Comparison of ENCODE assay signal across 9 mouse cellular contexts in the genomic region with DNA sequence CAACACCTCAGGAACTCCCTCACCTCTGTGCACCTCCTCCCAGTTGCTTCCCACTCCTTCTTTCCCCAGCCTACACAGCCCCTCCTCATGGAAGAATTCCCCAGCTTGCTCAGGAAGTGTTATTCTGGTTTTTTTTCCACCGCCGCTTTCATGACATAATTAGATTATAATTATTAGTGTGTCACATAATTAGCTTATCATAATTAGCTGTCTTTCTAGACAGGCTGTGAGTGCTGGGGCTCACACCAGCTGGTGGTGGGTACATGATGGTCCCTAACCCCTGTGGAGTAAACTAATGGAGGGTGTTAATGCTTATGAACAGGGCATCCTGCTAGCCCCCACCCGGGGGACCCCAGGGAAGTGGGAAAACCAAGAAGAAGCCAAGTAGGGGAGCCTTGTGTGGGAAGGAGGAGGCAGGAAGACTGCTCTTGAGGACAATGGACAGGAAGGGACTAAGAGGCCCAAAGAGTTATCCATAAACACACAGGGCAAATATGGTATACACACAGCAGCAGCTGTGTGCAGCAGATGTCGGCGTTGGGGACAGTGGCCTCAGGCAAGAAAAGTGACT. TPM values are rescaled to one million over a fixed set of nuclear protein-coding genes. Genes with fewer than 3 reads are reported as not detected.
DNase-seq lines count a peak whose midpoint lies in the region; ATAC-seq and TF ChIP-seq lines count a peak whose summit lies in the region.
"Had no signal": no experiment of that assay in that cellular context is flagged by ENCODE, and none has a peak within 500 bp of the region (broad histone marks: within the 10 kb centered on the region; RNA-seq: fewer than 3 reads in every experiment).

No protein-coding gene starts in this region.

- H3K4me1 ChIP-seq in heart, postnatal 0 days (ENCODE audit: control insufficient read depth, insufficient read depth): no peaks in the 10 kb centered on the region
- H3K4me1 ChIP-seq in heart, adult 2 months (ENCODE audit: control insufficient read depth, insufficient read depth, low read length): no peaks in the 10 kb centered on the region; the same call in 1 of the 2 replicates
- peaks cover 5% of the 10 kb centered on the region; the same call in 1 of the 2 replicates for H3K4me1 ChIP-seq in forebrain, embryonic 12.5 days
- H3K4me1 ChIP-seq in intestine, embryonic 16.5 days (ENCODE audit: control insufficient read depth, insufficient read depth, low read length): peaks cover 11% of the 10 kb centered on the region; the same call in 1 of the 2 replicates
- no peaks in the 10 kb centered on the region for H3K4me1 ChIP-seq in midbrain, postnatal 0 days (ENCODE audit: insufficient read depth, low read length)

- peak overlapping the region; percentile 74 for H3K27ac ChIP-seq in heart, postnatal 0 days (ENCODE audit: low read depth)
- H3K27ac ChIP-seq in heart, adult 2 months: no peak overlapping the region
- 0 out of 2 replicates have a peak overlapping the region, but pooled peaks have one; percentile 13 for H3K27ac ChIP-seq in forebrain, embryonic 12.5 days
- H3K27ac ChIP-seq in intestine, embryonic 16.5 days (ENCODE audit: low read length): peak overlapping the region; percentile 65
- H3K27ac ChIP-seq in midbrain, postnatal 0 days (ENCODE audit: low read depth, low read length): no peak overlapping the region
- H3K27ac ChIP-seq: limb, embryonic 12.5 days had no signal

- DNase-seq in heart, postnatal 0 days (ENCODE audit: low spot score): peak; percentile 28
- DNase-seq in heart, adult 2 months: no peak
- DNase-seq in midbrain, postnatal 0 days (ENCODE audit: low spot score): peak; percentile 49
- no peak for DNase-seq in layer of hippocampus, adult 9-10 months (ENCODE audit: low spot score)
- no peak for DNase-seq in urinary bladder, postnatal 4 days (ENCODE audit: low spot score in 2 of 2)

- intact Hi-C loops in heart, adult 2 months (cut with DNase I): no loop called here

- peak; percentile 57 for ATAC-seq in heart, postnatal 0 days (ENCODE audit: insufficient read depth, low read depth)
- ATAC-seq in forebrain, embryonic 12.5 days (ENCODE audit: low FRiP score): peak; percentile 55; the same call in 1 of the 2 replicates
- ATAC-seq in intestine, embryonic 16.5 days: peak; percentile 90
- peak; percentile 58 for ATAC-seq in midbrain, postnatal 0 days (ENCODE audit: low FRiP score)
- ATAC-seq in monocyte, adult 5-6 weeks (replicated peaks; ENCODE audit: insufficient number of reproducible peaks, low FRiP score, low TSS enrichment, poor library complexity, severe bottlenecking): no peak

- H3K79me2 ChIP-seq in heart, adult 2 months (replicated peaks; ENCODE audit: control insufficient read depth, insufficient read depth, low read length): no peaks in the 10 kb centered on the region

- WGBS in heart, postnatal 0 days: 53% methylated on average over 5 of the region's 5 CpGs
- 24% methylated on average over 5 of the region's 5 CpGs for WGBS in heart, adult 2 months
- WGBS in forebrain, embryonic 12.5 days: 63% methylated on average over 5 of the region's 5 CpGs
- WGBS in intestine, embryonic 16.5 days: 41% methylated on average over 5 of the region's 5 CpGs
- 49% methylated on average over 5 of the region's 5 CpGs for WGBS in midbrain, postnatal 0 days

- no peak for TF ChIP-seq POLR2A in heart, adult 2 months (IDR thresholded peaks at IDR 0.05; ENCODE audit: insufficient read depth, low read depth, low read length)

- no peaks in the 10 kb centered on the region for H3K27me3 ChIP-seq in heart, postnatal 0 days (ENCODE audit: control insufficient read depth, insufficient read depth, low read length)
- H3K27me3 ChIP-seq in heart, adult 2 months (ENCODE audit: control insufficient read depth, insufficient read depth, low read length): no peaks in the 10 kb centered on the region
- peaks cover 3% of the 10 kb centered on the region; the same call in 1 of the 2 replicates for H3K27me3 ChIP-seq in forebrain, embryonic 12.5 days
- no peaks in the 10 kb centered on the region for H3K27me3 ChIP-seq in intestine, embryonic 16.5 days (replicated peaks; ENCODE audit: control insufficient read depth, insufficient read depth, low read length)
- H3K27me3 ChIP-seq in midbrain, postnatal 0 days (ENCODE audit: insufficient read depth, low read length): no peaks in the 10 kb centered on the region
- H3K27me3 ChIP-seq: limb, embryonic 12.5 days had no signal

- no peaks in the 10 kb centered on the region for H3K9me3 ChIP-seq in heart, postnatal 0 days (replicated peaks; ENCODE audit: control insufficient read depth, low read length)
- H3K9me3 ChIP-seq in forebrain, embryonic 12.5 days: no peaks in the 10 kb centered on the region
- H3K9me3 ChIP-seq in intestine, embryonic 16.5 days (ENCODE audit: control insufficient read depth, low read length): no peaks in the 10 kb centered on the region
- no peaks in the 10 kb centered on the region for H3K9me3 ChIP-seq in midbrain, postnatal 0 days (ENCODE audit: low read length)
- H3K9me3 ChIP-seq: limb, embryonic 12.5 days had no signal

- no peak overlapping the region for H3K4me2 ChIP-seq in heart, postnatal 0 days (ENCODE audit: low read depth, low read length)
- H3K4me2 ChIP-seq in forebrain, embryonic 12.5 days: no peak overlapping the region
- H3K4me2 ChIP-seq in intestine, embryonic 16.5 days (ENCODE audit: low read depth, low read length): no peak overlapping the region
- no peak overlapping the region for H3K4me2 ChIP-seq in midbrain, postnatal 0 days (ENCODE audit: low read depth, low read length, poor library complexity, severe bottlenecking)
- H3K4me2 ChIP-seq: limb, embryonic 12.5 days had no signal

- TF ChIP-seq EP300 in heart, postnatal 0 days (IDR thresholded peaks at IDR 0.05; ENCODE audit: low read depth): no peak
- no peak for TF ChIP-seq EP300 in heart, adult 2 months (IDR thresholded peaks at IDR 0.05; ENCODE audit: insufficient read depth, low read depth, low read length)

- H3K9ac ChIP-seq in heart, postnatal 0 days (replicated peaks; ENCODE audit: low read depth, low read length): no peak overlapping the region
- no peak overlapping the region for H3K9ac ChIP-seq in heart, adult 2 months (ENCODE audit: low read depth, low read length)
- H3K9ac ChIP-seq in forebrain, embryonic 12.5 days: no peak overlapping the region
- H3K9ac ChIP-seq in intestine, embryonic 16.5 days (ENCODE audit: low read depth, low read length): no peak overlapping the region
- H3K9ac ChIP-seq in midbrain, postnatal 0 days (replicated peaks; ENCODE audit: low read length, poor library complexity, severe bottlenecking): no peak overlapping the region
- H3K9ac ChIP-seq: limb, embryonic 12.5 days had no signal

- H3K36me3 ChIP-seq in heart, postnatal 0 days (replicated peaks; ENCODE audit: control insufficient read depth, insufficient read depth, low read length): no peaks in the 10 kb centered on the region
- no peaks in the 10 kb centered on the region for H3K36me3 ChIP-seq in heart, adult 2 months (ENCODE audit: control insufficient read depth, insufficient read depth, low read length)
- H3K36me3 ChIP-seq in forebrain, embryonic 12.5 days (replicated peaks): no peaks in the 10 kb centered on the region
- H3K36me3 ChIP-seq in intestine, embryonic 16.5 days (ENCODE audit: control insufficient read depth, insufficient read depth, low read length): no peaks in the 10 kb centered on the region
- H3K36me3 ChIP-seq in midbrain, postnatal 0 days (ENCODE audit: insufficient read depth, low read length): no peaks in the 10 kb centered on the region
- H3K36me3 ChIP-seq: limb, embryonic 12.5 days had no signal

- H3K4me3 ChIP-seq in heart, postnatal 0 days (ENCODE audit: low read depth, low read length): no peak overlapping the region
- no peak overlapping the region for H3K4me3 ChIP-seq in heart, adult 2 months
- no peak overlapping the region for H3K4me3 ChIP-seq in forebrain, embryonic 12.5 days (replicated peaks)
- no peak overlapping the region for H3K4me3 ChIP-seq in intestine, embryonic 16.5 days (ENCODE audit: low read length)
- H3K4me3 ChIP-seq in midbrain, postnatal 0 days (ENCODE audit: low read depth, low read length): no peak overlapping the region
- H3K4me3 ChIP-seq: limb, embryonic 12.5 days had no signal

- TF ChIP-seq CTCF in heart, postnatal 0 days (IDR thresholded peaks at IDR 0.05; ENCODE audit: low read depth): no peak
- TF ChIP-seq CTCF in heart, adult 2 months (IDR thresholded peaks at IDR 0.05): no peak
- no peak for TF ChIP-seq CTCF in midbrain, postnatal 0 days (IDR thresholded peaks at IDR 0.05)

RNA-seq across cellular contexts. Expression of a gene that starts 38.2 kb away (rescaled TPM):
- total RNA-seq in heart, postnatal 0 days (2014; rRNA removed; ENCODE audit: low replicate concordance): 0.99 and 4.0 TPM in 2 replicates
- polyA plus RNA-seq in heart, postnatal 0 days (2015; fragmentation: Nextera tagmentation; extraction: Ambion mirVana): 2.2 and 2.3 TPM in 2 replicates
- total RNA-seq in heart, adult 2 months (2021): 1 to 10 TPM in 1 of 2 experiments, under 1 TPM in 1; 0.50 to 1.3 TPM
- 0.98 and 1.3 TPM in 2 replicates for polyA plus RNA-seq in heart, adult 2 months (2012; rRNA removed)
- polyA plus RNA-seq in forebrain, embryonic 12.5 days (2016; fragmentation: Nextera tagmentation; extraction: Ambion mirVana): 0.31 and 0.40 TPM in 2 replicates
- 0.75 and 0.86 TPM in 2 replicates for polyA plus RNA-seq in intestine, embryonic 16.5 days (2015; fragmentation: Nextera tagmentation; extraction: Ambion mirVana)
- 5.0 and 5.3 TPM in 2 replicates for total RNA-seq in midbrain, postnatal 0 days (2014; rRNA removed)
- 2.4 and 2.6 TPM in 2 replicates for polyA plus RNA-seq in midbrain, postnatal 0 days (2015; fragmentation: Nextera tagmentation; extraction: Ambion mirVana)
- not detected in 3 replicates for total RNA-seq in monocyte, adult 5-6 weeks (2017)

Comparison
In these comparisons a context has a peak if more than half of its experiments do, and no peak if none do; other contexts are left out.
1. DNase-seq: peak in heart, postnatal 0 days (single experiment) and midbrain, postnatal 0 days (single experiment); none in heart, adult 2 months (0 of 2), layer of hippocampus, adult 9-10 months (single experiment) and urinary bladder, postnatal 4 days (0 of 2).
2. H3K27ac ChIP-seq: peak in heart, postnatal 0 days (single experiment), forebrain, embryonic 12.5 days (single experiment) and intestine, embryonic 16.5 days (single experiment); none in heart, adult 2 months (single experiment) and midbrain, postnatal 0 days (single experiment).